Mouse (Mus musculus) small intestine, adult 2 months (tissue): ENCODE results near the gene Arr3. TPM values are rescaled to one million over a fixed set of nuclear protein-coding genes. Genes with fewer than 3 reads are reported as not detected.

ENCODE experiments used
- H3K27ac ChIP-seq: fragments of 200-500 bp; 2 replicates; pipeline ENCODE4 v1.5.1; 2012; ENCODE audit warnings: low read depth, low read length, control low read depth, inconsistent platforms; ENCODE audit not compliant: insufficient read depth
- H3K27me3 ChIP-seq: fragments of 200-500 bp; 2 replicates; pipeline ENCODE4 v1.6.1; 2012; ENCODE audit warnings: mild to moderate bottlenecking, moderate library complexity, low read length, inconsistent platforms; ENCODE audit not compliant: control insufficient read depth, insufficient read depth
- H3K36me3 ChIP-seq: fragments of 200-500 bp; 2 replicates; pipeline ENCODE4 v1.6.1; 2012; ENCODE audit warnings: mild to moderate bottlenecking, low read length, control low read depth, inconsistent platforms; ENCODE audit not compliant: control insufficient read depth, insufficient read depth
- H3K4me1 ChIP-seq: fragments of 200-500 bp; 2 replicates; pipeline ENCODE4 v1.6.1; 2012; ENCODE audit warnings: low read length, inconsistent platforms, mixed read lengths; ENCODE audit not compliant: control insufficient read depth, insufficient read depth, insufficient read length
- H3K4me3 ChIP-seq: fragments of 200-500 bp; 2 replicates; pipeline ENCODE4 v1.5.1; 2012; ENCODE audit warnings: low read depth, mild to moderate bottlenecking, control low read depth, inconsistent platforms, low read length, moderate library complexity
- CTCF ChIP-seq: fragments of 200-500 bp; IDR thresholded peaks from 2 replicates; pipeline ENCODE4 v1.5.1; 2012; ENCODE audit warnings: low read depth, mild to moderate bottlenecking, control low read depth, inconsistent platforms, low read length, moderate library complexity, mixed read lengths; ENCODE audit not compliant: insufficient replicate concordance, insufficient read length; ENCODE audit errors: extremely low read depth
- POLR2A ChIP-seq: fragments of 200-500 bp; IDR thresholded peaks from 2 replicates; pipeline ENCODE4 v1.6.1; 2012; ENCODE audit warnings: low read depth, mild to moderate bottlenecking, control low read depth, inconsistent platforms, low read length, moderate library complexity
- WGBS: fragments of 180-500 bp; shearing (Covaris S2); methylation state at CpG from one replicate; pipeline ENCODE4 v1.1.7; 2018; 5-methylcytosine and 5-hydroxymethylcytosine counted together
- polyA plus RNA-seq: library from polyadenylated mRNA; depleted of rRNA; stranded (reverse); fragments of >200 nt; gene quantifications from 2 replicates; pipeline ENCODE4 v1.2.3, GENCODE M21; 2012

Arr3 gene
- polyA plus RNA-seq, 1 experiment = not detected

GRCm38 (mm10) chrX:100618488-100618887, 13.2 kb downstream of the Arr3 start:
- TF ChIP-seq CTCF = no peak
- TF ChIP-seq POLR2A = no peak
- no peak overlapping the region; the same call in 1 of the 2 replicates for H3K27ac ChIP-seq
- WGBS = 22% methylated on average over 3 of the region's 3 CpGs
- no peaks in the 10 kb centered on the region for H3K27me3 ChIP-seq
- no peak overlapping the region for H3K4me3 ChIP-seq
- peaks cover 7% of the 10 kb centered on the region; the same call in 1 of the 2 replicates for H3K4me1 ChIP-seq
- H3K36me3 ChIP-seq = peaks cover 5% of the 10 kb centered on the region

- WGBS = 62% methylated on average over 2 of the region's 2 CpGs
Observed at GRCm38 (mm10) chrX:100621366-100621765, 16.1 kb downstream of the Arr3 start.

GRCm38 (mm10) chrX:100624242-100624641, 18.9 kb downstream of the Arr3 start:
- H3K27ac ChIP-seq = no peak overlapping the region
- no peak overlapping the region for H3K4me3 ChIP-seq
- TF ChIP-seq POLR2A = no peak
- TF ChIP-seq CTCF = no peak
- 94% methylated on average over 4 of the region's 4 CpGs for WGBS
- peaks cover 10% of the 10 kb centered on the region for H3K36me3 ChIP-seq
- no peaks in the 10 kb centered on the region for H3K27me3 ChIP-seq
- no peaks in the 10 kb centered on the region for H3K4me1 ChIP-seq

More at GRCm38 (mm10) chrX:100621366-100621765, 16.1 kb downstream of the Arr3 start:
- TF ChIP-seq POLR2A (no peak), CTCF (no peak)
- Histone ChIP-seq H3K4me3 (no peak overlapping the region), H3K27me3 (no peaks in the 10 kb centered on the region), H3K27ac (no peak overlapping the region), H3K4me1 (peaks cover 7% of the 10 kb centered on the region; the same call in 1 of the 2 replicates), H3K36me3 (peaks cover 10% of the 10 kb centered on the region)

GRCm38 (mm10) chrX:100625146-100625545, 19.8 kb downstream of the Arr3 start:
- TF ChIP-seq CTCF (no peak), POLR2A (no peak)
- H3K36me3 ChIP-seq = peaks cover 10% of the 10 kb centered on the region
- no peaks in the 10 kb centered on the region for H3K27me3 ChIP-seq
- peaks cover 3% of the 10 kb centered on the region; the same call in 1 of the 2 replicates for H3K4me1 ChIP-seq
- WGBS = 25% methylated on average over 7 of the region's 7 CpGs
- no peak overlapping the region for H3K27ac ChIP-seq
- peak overlapping the region; percentile 40 for H3K4me3 ChIP-seq

- Histone ChIP-seq H3K4me1 (peaks cover 3% of the 10 kb centered on the region; the same call in 1 of the 2 replicates), H3K27me3 (no peaks in the 10 kb centered on the region), H3K36me3 (peaks cover 10% of the 10 kb centered on the region), H3K4me3 (peak within 1 kb of the TSS; percentile 95), H3K27ac (peak within 1 kb of the TSS; percentile 74)
- TF ChIP-seq CTCF = no peak
- no peak for TF ChIP-seq POLR2A
- 4% methylated on average over 3 of the region's 3 CpGs for WGBS
Observed at GRCm38 (mm10) chrX:100625546-100625801, 20.2 kb downstream of the Arr3 start, which contains the start of gene Kif4. TSS of gene Kif4 (plus strand) at chrX:100625737.

GRCm38 (mm10) chrX:100625802-100626793, 20.8 kb downstream of the Arr3 start, which contains the start of gene Pdzd11:
TSS of gene Pdzd11 (minus strand) at chrX:100626568.
- Histone ChIP-seq H3K27me3 (no peaks in the 10 kb centered on the region), H3K36me3 (peaks cover 10% of the 10 kb centered on the region), H3K4me1 (peaks cover 3% of the 10 kb centered on the region; the same call in 1 of the 2 replicates), H3K27ac (peak within 1 kb of the TSS; percentile 74), H3K4me3 (peak within 1 kb of the TSS; percentile 95)
- TF ChIP-seq CTCF = no peak
- no peak for TF ChIP-seq POLR2A
- WGBS = 10% methylated on average over 62 of the region's 62 CpGs

- peaks cover 3% of the 10 kb centered on the region; the same call in 1 of the 2 replicates for H3K4me1 ChIP-seq
- H3K4me3 ChIP-seq = no peak overlapping the region
- peak overlapping the region; percentile 71; the same call in 1 of the 2 replicates for H3K27ac ChIP-seq
- TF ChIP-seq POLR2A (no peak), CTCF (no peak)
- H3K27me3 ChIP-seq = no peaks in the 10 kb centered on the region
- WGBS = 58% methylated on average over 2 of the region's 2 CpGs
- H3K36me3 ChIP-seq = peaks cover 2% of the 10 kb centered on the region; the same call in 1 of the 2 replicates
Observed at GRCm38 (mm10) chrX:100629076-100629475, 23.8 kb downstream of the Arr3 start.
